Mouse (Mus musculus) brain, embryonic 14.5 days (tissue): ENCODE data around the gene Col4a1. TPM values are rescaled to one million over a fixed set of nuclear protein-coding genes. Genes with fewer than 3 reads are reported as not detected.
A peak's percentile ranks its signal among the peaks of the same experiment; 100 is the strongest.

Source experiments
- DNase-seq: peaks from one replicate; pipeline ENCODE4 v3.0.0-alpha.2; 2011; ENCODE audit warnings: low read depth
- CTCF ChIP-seq: fragments of 200-500 bp; IDR thresholded peaks from 2 replicates; pipeline ENCODE4 v1.5.1; 2012; ENCODE audit warnings: inconsistent platforms, mild to moderate bottlenecking, moderate library complexity, borderline replicate concordance; ENCODE audit not compliant: insufficient read depth, insufficient read length; ENCODE audit errors: extremely low read depth
- POLR2A ChIP-seq: fragments of 200-500 bp; IDR thresholded peaks from 2 replicates; pipeline ENCODE4 v1.6.1; 2012; ENCODE audit warnings: mild to moderate bottlenecking, inconsistent platforms, borderline replicate concordance; ENCODE audit not compliant: poor library complexity, insufficient read depth, insufficient read length, severe bottlenecking; ENCODE audit errors: extremely low read depth
- polyA plus RNA-seq: library from polyadenylated mRNA; depleted of rRNA; stranded (reverse); fragments of >200 nt; gene quantifications from 2 replicates; pipeline ENCODE4 v1.2.3, GENCODE M21; 2012

Col4a1 gene
- polyA plus RNA-seq, 1 experiment, result 191 TPM

- no peak for DNase-seq
- no peak for TF ChIP-seq POLR2A
- no peak for TF ChIP-seq CTCF
Observed at GRCm38 (mm10) chr8:11308570-11308998, 4.0 kb downstream of the Col4a1 start.

- TF ChIP-seq POLR2A, result no peak
- TF ChIP-seq CTCF, result no peak
- DNase-seq, result no peak
Observed at GRCm38 (mm10) chr8:11307451-11307850, 5.2 kb downstream of the Col4a1 start.

GRCm38 (mm10) chr8:11305539-11305938, 7.1 kb downstream of the Col4a1 start:
- DNase-seq, result no peak
- TF ChIP-seq POLR2A, result no peak
- TF ChIP-seq CTCF, result no peak

- no peak for DNase-seq
- TF ChIP-seq POLR2A, result no peak
- TF ChIP-seq CTCF, result no peak
Observed at GRCm38 (mm10) chr8:11304027-11304601, 8.5 kb downstream of the Col4a1 start.

GRCm38 (mm10) chr8:11300436-11300835, 12.2 kb downstream of the Col4a1 start:
- TF ChIP-seq CTCF, result no peak
- no peak for TF ChIP-seq POLR2A

GRCm38 (mm10) chr8:11299317-11299602, 13.4 kb downstream of the Col4a1 start:
- no peak for DNase-seq
- no peak for TF ChIP-seq POLR2A
- no peak for TF ChIP-seq CTCF

More at GRCm38 (mm10) chr8:11300436-11300835, 12.2 kb downstream of the Col4a1 start:
- DNase-seq, result peak; percentile 52

- no peak for TF ChIP-seq CTCF
- TF ChIP-seq POLR2A, result no peak
- DNase-seq, result no peak
Observed at GRCm38 (mm10) chr8:11298531-11299316, 13.9 kb downstream of the Col4a1 start.

- no peak for DNase-seq
- TF ChIP-seq CTCF (no peak), POLR2A (no peak)
Observed at GRCm38 (mm10) chr8:11297141-11297838, 15.3 kb downstream of the Col4a1 start.

- TF ChIP-seq POLR2A (no peak), CTCF (no peak)
- no peak for DNase-seq
Observed at GRCm38 (mm10) chr8:11296282-11296943, 16.2 kb downstream of the Col4a1 start.

GRCm38 (mm10) chr8:11292611-11293010, 20.0 kb downstream of the Col4a1 start:
- no peak for TF ChIP-seq POLR2A
- no peak for TF ChIP-seq CTCF
- no peak for DNase-seq

GRCm38 (mm10) chr8:11290533-11290932, 22.1 kb downstream of the Col4a1 start:
- no peak for DNase-seq

More at GRCm38 (mm10) chr8:11290533-11290932, 22.1 kb downstream of the Col4a1 start:
- no peak for TF ChIP-seq CTCF
- TF ChIP-seq POLR2A, result no peak
